Mouse (Mus musculus) small intestine, adult 2 months (tissue): ENCODE data around the gene Homer2. TPM values are rescaled to one million over a fixed set of nuclear protein-coding genes. Genes with fewer than 3 reads are reported as not detected.

Experiments used
- H3K27ac ChIP-seq: fragments of 200-500 bp; 2 replicates; pipeline ENCODE4 v1.5.1; 2012; ENCODE audit warnings: low read depth, low read length, control low read depth, inconsistent platforms; ENCODE audit not compliant: insufficient read depth
- H3K27me3 ChIP-seq: fragments of 200-500 bp; 2 replicates; pipeline ENCODE4 v1.6.1; 2012; ENCODE audit warnings: mild to moderate bottlenecking, moderate library complexity, low read length, inconsistent platforms; ENCODE audit not compliant: control insufficient read depth, insufficient read depth
- H3K36me3 ChIP-seq: fragments of 200-500 bp; 2 replicates; pipeline ENCODE4 v1.6.1; 2012; ENCODE audit warnings: mild to moderate bottlenecking, low read length, control low read depth, inconsistent platforms; ENCODE audit not compliant: control insufficient read depth, insufficient read depth
- H3K4me1 ChIP-seq: fragments of 200-500 bp; 2 replicates; pipeline ENCODE4 v1.6.1; 2012; ENCODE audit warnings: low read length, inconsistent platforms, mixed read lengths; ENCODE audit not compliant: control insufficient read depth, insufficient read depth, insufficient read length
- H3K4me3 ChIP-seq: fragments of 200-500 bp; 2 replicates; pipeline ENCODE4 v1.5.1; 2012; ENCODE audit warnings: low read depth, mild to moderate bottlenecking, control low read depth, inconsistent platforms, low read length, moderate library complexity
- CTCF ChIP-seq: fragments of 200-500 bp; IDR thresholded peaks from 2 replicates; pipeline ENCODE4 v1.5.1; 2012; ENCODE audit warnings: low read depth, mild to moderate bottlenecking, control low read depth, inconsistent platforms, low read length, moderate library complexity, mixed read lengths; ENCODE audit not compliant: insufficient replicate concordance, insufficient read length; ENCODE audit errors: extremely low read depth
- POLR2A ChIP-seq: fragments of 200-500 bp; IDR thresholded peaks from 2 replicates; pipeline ENCODE4 v1.6.1; 2012; ENCODE audit warnings: low read depth, mild to moderate bottlenecking, control low read depth, inconsistent platforms, low read length, moderate library complexity
- WGBS: fragments of 180-500 bp; shearing (Covaris S2); methylation state at CpG from one replicate; pipeline ENCODE4 v1.1.7; 2018; 5-methylcytosine and 5-hydroxymethylcytosine counted together
- polyA plus RNA-seq: library from polyadenylated mRNA; depleted of rRNA; stranded (reverse); fragments of >200 nt; gene quantifications from 2 replicates; pipeline ENCODE4 v1.2.3, GENCODE M21; 2012; rRNA removed

Gene Homer2
- polyA plus RNA-seq, 1 experiment = 20.2 TPM

- no peak for TF ChIP-seq CTCF
- TF ChIP-seq POLR2A = no peak
- Histone ChIP-seq H3K36me3 (no peaks in the 10 kb centered on the region), H3K27ac (no peak overlapping the region), H3K4me1 (no peaks in the 10 kb centered on the region), H3K27me3 (no peaks in the 10 kb centered on the region), H3K4me3 (no peak overlapping the region)
- 84% methylated on average over 2 of the region's 2 CpGs for WGBS
These were observed 153.0 kb downstream of the Homer2 start for GRCm38 (mm10) chr7:81554369-81554768.

- WGBS = 48% methylated on average over 4 of the region's 4 CpGs
- H3K4me3 ChIP-seq = no peak overlapping the region
- TF ChIP-seq POLR2A = no peak
- no peak for TF ChIP-seq CTCF
- H3K27ac ChIP-seq = no peak overlapping the region
- no peaks in the 10 kb centered on the region for H3K27me3 ChIP-seq
- no peaks in the 10 kb centered on the region for H3K36me3 ChIP-seq
- no peaks in the 10 kb centered on the region for H3K4me1 ChIP-seq
These were observed 153.7 kb downstream of the Homer2 start for GRCm38 (mm10) chr7:81553589-81553988.

Other genes with a start within 250 kb of the Homer2 start
- gene Ap3b2, start 213.6 kb downstream of the Homer2 start, polyA plus RNA-seq = 0.89 and 1.4 TPM in 2 replicates
- not detected in 2 replicates for gene BC048679, start 209.2 kb downstream of the Homer2 start, polyA plus RNA-seq
- gene Fsd2, start 140.6 kb downstream of the Homer2 start, polyA plus RNA-seq = 0.06 and 0.08 TPM in 2 replicates
- 17.5 and 34.0 TPM in 2 replicates for gene Whamm, start 136.3 kb downstream of the Homer2 start, polyA plus RNA-seq
- 1.3 and 3.7 TPM in 2 replicates for gene Ramac, start 55.4 kb upstream of the Homer2 start, polyA plus RNA-seq
- gene 3110040N11Rik, start 82.0 kb upstream of the Homer2 start, polyA plus RNA-seq = 17.0 and 23.4 TPM in 2 replicates
- 12.0 and 18.3 TPM in 2 replicates for gene Btbd1, start 121.9 kb upstream of the Homer2 start, polyA plus RNA-seq
- not detected in 2 replicates for gene Gm10160, start 148.3 kb upstream of the Homer2 start, polyA plus RNA-seq
- gene Tm6sf1, start 151.5 kb upstream of the Homer2 start, polyA plus RNA-seq = 16.3 and 21.2 TPM in 2 replicates
- 1.0 and 1.3 TPM in 2 replicates for gene Hdgfl3, start 226.9 kb upstream of the Homer2 start, polyA plus RNA-seq